Mouse (Mus musculus) brain, embryonic 14.5 days (tissue): ENCODE data around the gene Senp2.

Experiments
- CTCF ChIP-seq: fragments of 200-500 bp; IDR thresholded peaks from 2 replicates; pipeline ENCODE4 v1.5.1; 2012; ENCODE audit warnings: inconsistent platforms, mild to moderate bottlenecking, moderate library complexity, borderline replicate concordance; ENCODE audit not compliant: insufficient read depth, insufficient read length; ENCODE audit errors: extremely low read depth
- POLR2A ChIP-seq: fragments of 200-500 bp; IDR thresholded peaks from 2 replicates; pipeline ENCODE4 v1.6.1; 2012; ENCODE audit warnings: mild to moderate bottlenecking, inconsistent platforms, borderline replicate concordance; ENCODE audit not compliant: poor library complexity, insufficient read depth, insufficient read length, severe bottlenecking; ENCODE audit errors: extremely low read depth

- TF ChIP-seq POLR2A (no peak), CTCF (no peak)
Observed at GRCm38 (mm10) chr16:22076620-22076941, 67.3 kb downstream of the Senp2 start.
